Mouse (Mus musculus) midbrain, embryonic 14.5 days (tissue): ENCODE results near the gene Nle1. TPM values are rescaled to one million over a fixed set of nuclear protein-coding genes. Genes with fewer than 3 reads are reported as not detected.
"Not testable (repeated sequence)": the region's sequence is repeated elsewhere in the genome, so short reads cannot be mapped to it uniquely, and the experiment has no call there.

Experiments
- ATAC-seq: fragments of 200-750 bp; cut with Nextera tagmentation; 2 replicates; pipeline ENCODE4 v1.8.0; 2017; ENCODE audit warnings: moderate number of reproducible peaks, moderate library complexity; ENCODE audit not compliant: low FRiP score, low TSS enrichment
- DNase-seq: peaks from one replicate; pipeline ENCODE4 v3.0.0-alpha.2; 2015
- H3K27ac ChIP-seq: fragments of 300-500 bp; sonication (generic); replicated peaks from 2 replicates; pipeline ENCODE4 v1.5.1; 2014; ENCODE audit warnings: mild to moderate bottlenecking, low read depth, low read length, moderate library complexity
- H3K27me3 ChIP-seq: fragments of 300-500 bp; sonication (generic); 2 replicates; pipeline ENCODE4 v1.6.1; 2014; ENCODE audit warnings: low read length, control low read depth, mixed read lengths; ENCODE audit not compliant: control insufficient read depth, insufficient read depth
- H3K36me3 ChIP-seq: fragments of 300-500 bp; sonication (generic); 2 replicates; pipeline ENCODE4 v1.6.1; 2014; ENCODE audit warnings: low read length, control low read depth; ENCODE audit not compliant: control insufficient read depth, insufficient read depth
- H3K4me1 ChIP-seq: fragments of 300-500 bp; sonication (generic); 2 replicates; pipeline ENCODE4 v1.6.1; 2014; ENCODE audit warnings: mild to moderate bottlenecking, antibody characterized with exemption, low read length, control low read depth; ENCODE audit not compliant: control insufficient read depth, insufficient read depth
- H3K4me2 ChIP-seq: fragments of 300-500 bp; sonication (generic); 2 replicates; pipeline ENCODE4 v1.6.1; 2014; ENCODE audit warnings: mild to moderate bottlenecking, low read length, moderate library complexity
- H3K4me3 ChIP-seq: fragments of 300-500 bp; sonication (generic); replicated peaks from 2 replicates; pipeline ENCODE4 v1.5.1; 2014; ENCODE audit warnings: low read depth, low read length
- H3K9ac ChIP-seq: fragments of 300-500 bp; sonication (generic); replicated peaks from 2 replicates; pipeline ENCODE4 v1.6.1; 2014; ENCODE audit warnings: mild to moderate bottlenecking, low read length, moderate library complexity
- H3K9me3 ChIP-seq: fragments of 300-500 bp; sonication (generic); 2 replicates; pipeline ENCODE4 v1.6.1; 2016; ENCODE audit warnings: low read length, control low read depth, mixed read lengths; ENCODE audit not compliant: control insufficient read depth
- WGBS: fragments of 180-500 bp; shearing (Covaris S2); extraction: QIAGEN DNeasy Blood & Tissue Kit; methylation state at CpG from one replicate; pipeline ENCODE4 v1.1.7; 2014; 5-methylcytosine and 5-hydroxymethylcytosine counted together
- polyA plus RNA-seq: library from polyadenylated mRNA; unstranded; fragments of >200 nt; fragmentation: Nextera tagmentation; extraction: Ambion mirVana; gene quantifications from 2 replicates; pipeline ENCODE4 v1.2.1, GENCODE M21; 2014

The Nle1 gene
- polyA plus RNA-seq, 1 experiment from 2014 or later, result 28.0 TPM

GRCm38 (mm10) chr11:82928897-82929632 is 20.9 kb upstream of the Nle1 start:
- Histone ChIP-seq H3K4me3 (no peak overlapping the region), H3K27ac (no peak overlapping the region), H3K4me2 (no peak overlapping the region), H3K27me3 (peaks cover 39% of the 10 kb centered on the region), H3K9me3 (no peaks in the 10 kb centered on the region), H3K36me3 (no peaks in the 10 kb centered on the region), H3K4me1 (no peaks in the 10 kb centered on the region), H3K9ac (no peak overlapping the region)
- DNase-seq (no peak), ATAC-seq (no peak)
- 33% methylated on average over 20 of the region's 20 CpGs for WGBS

- not testable (repeated sequence) for DNase-seq, ATAC-seq, H3K9me3 ChIP-seq, H3K4me1 ChIP-seq, H3K4me3 ChIP-seq, H3K9ac ChIP-seq, H3K4me2 ChIP-seq, H3K36me3 ChIP-seq, H3K27ac ChIP-seq
- H3K27me3 ChIP-seq, result peaks cover 13% of the 10 kb centered on the region
- WGBS, result 93% methylated on average over 6 of the region's 6 CpGs
Observed at GRCm38 (mm10) chr11:82923910-82924309, 15.7 kb upstream of the Nle1 start.

- Histone ChIP-seq H3K27me3 (0 out of 2 replicates have a peak, but pooled peaks cover 3% of the 10 kb centered on the region), H3K27ac (no peak overlapping the region), H3K9me3 (no peaks in the 10 kb centered on the region), H3K4me3 (no peak overlapping the region), H3K4me1 (no peaks in the 10 kb centered on the region), H3K4me2 (no peak overlapping the region), H3K9ac (no peak overlapping the region), H3K36me3 (no peaks in the 10 kb centered on the region)
- 64% methylated on average over 4 of the region's 4 CpGs for WGBS
- no peak for ATAC-seq
- no peak for DNase-seq
Observed at GRCm38 (mm10) chr11:82921691-82922090, 13.5 kb upstream of the Nle1 start.

- Histone ChIP-seq H3K9me3 (no peaks in the 10 kb centered on the region), H3K4me1 (no peaks in the 10 kb centered on the region), H3K9ac (no peak overlapping the region), H3K27me3 (no peaks in the 10 kb centered on the region), H3K4me3 (no peak overlapping the region), H3K36me3 (no peaks in the 10 kb centered on the region), H3K4me2 (no peak overlapping the region), H3K27ac (no peak overlapping the region)
- DNase-seq, result no peak
- 64% methylated on average over 10 of the region's 10 CpGs for WGBS
- no peak for ATAC-seq
Observed at GRCm38 (mm10) chr11:82920768-82921167, 12.6 kb upstream of the Nle1 start.

GRCm38 (mm10) chr11:82914711-82915352 is 6.6 kb upstream of the Nle1 start:
- peak; percentile 93 for DNase-seq
- no peak for ATAC-seq
- H3K27ac ChIP-seq, result no peak overlapping the region
- no peak overlapping the region for H3K4me3 ChIP-seq
- 8% methylated on average over 16 of the region's 16 CpGs for WGBS
- H3K9me3 ChIP-seq, result no peaks in the 10 kb centered on the region
- H3K36me3 ChIP-seq, result no peaks in the 10 kb centered on the region
- H3K9ac ChIP-seq, result no peak overlapping the region
- H3K4me2 ChIP-seq, result peak overlapping the region; percentile 38
- no peaks in the 10 kb centered on the region for H3K27me3 ChIP-seq
- no peaks in the 10 kb centered on the region for H3K4me1 ChIP-seq

- ATAC-seq (no peak), DNase-seq (no peak)
- Histone ChIP-seq H3K27me3 (no peaks in the 10 kb centered on the region), H3K9me3 (no peaks in the 10 kb centered on the region), H3K4me3 (no peak overlapping the region), H3K9ac (no peak overlapping the region), H3K4me1 (peaks cover 7% of the 10 kb centered on the region), H3K36me3 (peaks cover 7% of the 10 kb centered on the region), H3K27ac (no peak overlapping the region), H3K4me2 (no peak overlapping the region)
- WGBS, result 84% methylated on average over 11 of the region's 11 CpGs
Observed at GRCm38 (mm10) chr11:82910679-82911389, 2.6 kb upstream of the Nle1 start.

GRCm38 (mm10) chr11:82910250-82910649 is 2.0 kb upstream of the Nle1 start, which contains the start of gene Unc45b:
Gene Unc45b (plus strand): TSS chr11:82910550.
- H3K4me2 ChIP-seq, result no peak within 1 kb of the TSS
- no peaks in the 10 kb centered on the region for H3K27me3 ChIP-seq
- no peak for DNase-seq
- peaks cover 13% of the 10 kb centered on the region for H3K36me3 ChIP-seq
- no peak within 1 kb of the TSS for H3K4me3 ChIP-seq
- 87% methylated on average over 4 of the region's 4 CpGs for WGBS
- no peak within 1 kb of the TSS for H3K27ac ChIP-seq
- H3K9ac ChIP-seq, result no peak within 1 kb of the TSS
- no peak for ATAC-seq
- H3K4me1 ChIP-seq, result peaks cover 7% of the 10 kb centered on the region
- no peaks in the 10 kb centered on the region for H3K9me3 ChIP-seq

- no peak overlapping the region for H3K9ac ChIP-seq
- no peaks in the 10 kb centered on the region for H3K27me3 ChIP-seq
- peaks cover 29% of the 10 kb centered on the region for H3K36me3 ChIP-seq
- H3K27ac ChIP-seq, result no peak overlapping the region
- no peaks in the 10 kb centered on the region for H3K9me3 ChIP-seq
- ATAC-seq, result no peak
- no peak for DNase-seq
- peak overlapping the region; percentile 70 for H3K4me2 ChIP-seq
- WGBS, result 54% methylated on average over 10 of the region's 10 CpGs
- H3K4me3 ChIP-seq, result peak overlapping the region; percentile 77
- peaks cover 7% of the 10 kb centered on the region for H3K4me1 ChIP-seq
Observed at GRCm38 (mm10) chr11:82908608-82908989, 388 bp upstream of the Nle1 start.
